Mouse (Mus musculus): Measurements from ENCODE around the gene Khdc1a.

Gene Khdc1a

GRCm38 (mm10) chr1:21391138-21391671, 41.8 kb downstream of the Khdc1a start:
- in situ Hi-C loops (cut with MboI, MseI), result no loop called here
